Mouse (Mus musculus): ENCODE results near the gene Prelid1.

- TF ChIP-seq CTCF (IDR thresholded peaks at IDR 0.05; ENCODE audit: low read depth), result no peak
- no peak for TF ChIP-seq EP300 (IDR thresholded peaks at IDR 0.05; ENCODE audit: low read depth)
Measured at GRCm38 (mm10) chr13:55288854-55289253, 31.4 kb upstream of the Prelid1 start.

Measured in liver, embryonic 14.5 days (tissue).